Mouse (Mus musculus) midbrain, embryonic 14.5 days (tissue): ENCODE results near the gene Zfp219. TPM values are rescaled to one million over a fixed set of nuclear protein-coding genes. Genes with fewer than 3 reads are reported as not detected.

Experiments used
- ATAC-seq: fragments of 200-750 bp; cut with Nextera tagmentation; 2 replicates; pipeline ENCODE4 v1.8.0; 2017; ENCODE audit warnings: moderate number of reproducible peaks, moderate library complexity; ENCODE audit not compliant: low FRiP score, low TSS enrichment
- DNase-seq: peaks from one replicate; pipeline ENCODE4 v3.0.0-alpha.2; 2015
- H3K27ac ChIP-seq: fragments of 300-500 bp; sonication (generic); replicated peaks from 2 replicates; pipeline ENCODE4 v1.5.1; 2014; ENCODE audit warnings: mild to moderate bottlenecking, low read depth, low read length, moderate library complexity
- H3K27me3 ChIP-seq: fragments of 300-500 bp; sonication (generic); 2 replicates; pipeline ENCODE4 v1.6.1; 2014; ENCODE audit warnings: low read length, control low read depth, mixed read lengths; ENCODE audit not compliant: control insufficient read depth, insufficient read depth
- H3K36me3 ChIP-seq: fragments of 300-500 bp; sonication (generic); 2 replicates; pipeline ENCODE4 v1.6.1; 2014; ENCODE audit warnings: low read length, control low read depth; ENCODE audit not compliant: control insufficient read depth, insufficient read depth
- H3K4me1 ChIP-seq: fragments of 300-500 bp; sonication (generic); 2 replicates; pipeline ENCODE4 v1.6.1; 2014; ENCODE audit warnings: mild to moderate bottlenecking, antibody characterized with exemption, low read length, control low read depth; ENCODE audit not compliant: control insufficient read depth, insufficient read depth
- H3K4me2 ChIP-seq: fragments of 300-500 bp; sonication (generic); 2 replicates; pipeline ENCODE4 v1.6.1; 2014; ENCODE audit warnings: mild to moderate bottlenecking, low read length, moderate library complexity
- H3K4me3 ChIP-seq: fragments of 300-500 bp; sonication (generic); replicated peaks from 2 replicates; pipeline ENCODE4 v1.5.1; 2014; ENCODE audit warnings: low read depth, low read length
- H3K9ac ChIP-seq: fragments of 300-500 bp; sonication (generic); replicated peaks from 2 replicates; pipeline ENCODE4 v1.6.1; 2014; ENCODE audit warnings: mild to moderate bottlenecking, low read length, moderate library complexity
- H3K9me3 ChIP-seq: fragments of 300-500 bp; sonication (generic); 2 replicates; pipeline ENCODE4 v1.6.1; 2016; ENCODE audit warnings: low read length, control low read depth, mixed read lengths; ENCODE audit not compliant: control insufficient read depth
- WGBS: fragments of 180-500 bp; shearing (Covaris S2); extraction: QIAGEN DNeasy Blood & Tissue Kit; methylation state at CpG from one replicate; pipeline ENCODE4 v1.1.7; 2014; 5-methylcytosine and 5-hydroxymethylcytosine counted together
- polyA plus RNA-seq: library from polyadenylated mRNA; unstranded; fragments of >200 nt; fragmentation: Nextera tagmentation; extraction: Ambion mirVana; gene quantifications from 2 replicates; pipeline ENCODE4 v1.2.1, GENCODE M21; 2014

The Zfp219 gene
- polyA plus RNA-seq, 1 experiment from 2014 or later = 46.9 TPM

DNA sequence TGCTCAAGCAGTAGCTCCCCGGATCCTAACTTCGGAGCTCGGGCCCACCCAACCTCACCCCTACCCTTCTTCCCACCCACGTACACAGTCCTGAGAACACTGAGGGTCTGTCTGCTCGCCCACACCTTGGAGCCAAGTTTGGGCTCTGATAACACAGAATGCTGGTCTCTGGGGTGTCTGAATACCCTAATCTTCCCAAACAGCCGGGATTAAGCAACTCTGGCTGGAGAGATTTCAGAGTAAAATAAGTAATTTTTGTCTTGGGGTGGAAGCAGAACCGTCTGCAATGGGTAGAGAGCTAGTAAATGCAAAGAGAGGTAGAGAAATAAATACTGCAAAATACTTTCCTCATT lies 34.4 kb downstream of the Zfp219 start:
- Histone ChIP-seq H3K36me3 (peaks cover 38% of the 10 kb centered on the region), H3K4me2 (peak overlapping the region; percentile 83), H3K9me3 (no peaks in the 10 kb centered on the region), H3K4me1 (peaks cover 26% of the 10 kb centered on the region), H3K27me3 (no peaks in the 10 kb centered on the region), H3K27ac (peak overlapping the region; percentile 91), H3K9ac (peak overlapping the region; percentile 78), H3K4me3 (peak overlapping the region; percentile 80)
- DNase-seq (no peak), ATAC-seq (no peak)
- WGBS = 2% methylated on average over 7 of the region's 7 CpGs

DNA sequence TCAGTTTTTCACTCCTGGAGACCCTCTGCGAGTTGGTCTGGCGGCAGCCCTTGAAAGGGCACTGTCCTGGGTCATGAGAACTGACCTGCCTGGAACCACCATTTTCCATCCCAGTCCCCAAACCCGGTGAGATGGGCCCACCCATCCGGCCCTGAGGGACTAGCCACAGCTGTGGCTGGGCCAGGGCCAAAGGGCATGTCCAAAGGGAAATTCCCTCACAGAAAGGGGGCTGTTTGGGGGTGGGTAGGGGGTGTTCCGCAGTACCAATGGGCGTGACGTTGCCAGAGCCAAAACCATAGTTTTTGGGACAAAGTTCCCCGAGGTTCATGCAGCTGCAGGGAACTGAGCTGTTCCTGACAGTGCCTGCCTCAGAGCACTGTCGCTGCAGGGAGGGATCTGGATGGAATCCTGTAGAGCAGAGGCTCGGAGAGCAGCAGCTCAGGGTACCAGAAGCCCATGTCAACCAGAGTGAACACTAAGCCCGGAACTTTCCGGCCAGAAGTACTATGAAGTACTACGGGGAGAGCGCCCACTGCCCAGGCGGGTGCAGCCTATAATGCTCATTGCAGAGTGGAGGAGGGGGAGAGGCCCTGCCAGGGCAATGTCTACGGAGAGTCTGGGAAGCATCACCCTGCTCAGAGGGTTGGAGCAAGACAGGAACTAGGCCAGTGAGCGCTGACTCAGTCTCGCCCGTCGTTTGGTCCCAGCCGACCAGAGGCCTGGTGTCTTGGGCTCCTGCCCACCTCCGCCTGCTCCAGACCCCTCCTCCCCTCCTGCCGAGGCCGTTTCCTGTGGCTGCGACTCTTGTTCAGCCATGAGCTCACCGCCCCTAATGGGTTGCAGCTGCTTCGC lies 35.0 kb downstream of the Zfp219 start:
- peak overlapping the region; percentile 91 for H3K27ac ChIP-seq
- H3K4me3 ChIP-seq = peak overlapping the region; percentile 80
- peaks cover 32% of the 10 kb centered on the region for H3K36me3 ChIP-seq
- H3K4me1 ChIP-seq = peaks cover 26% of the 10 kb centered on the region
- ATAC-seq = peak; percentile 37
- peak overlapping the region; percentile 78 for H3K9ac ChIP-seq
- under 1% methylated on average over 27 of the region's 27 CpGs for WGBS
- H3K27me3 ChIP-seq = no peaks in the 10 kb centered on the region
- H3K4me2 ChIP-seq = peak overlapping the region; percentile 83
- no peaks in the 10 kb centered on the region for H3K9me3 ChIP-seq
- DNase-seq = peak; percentile 73

DNA sequence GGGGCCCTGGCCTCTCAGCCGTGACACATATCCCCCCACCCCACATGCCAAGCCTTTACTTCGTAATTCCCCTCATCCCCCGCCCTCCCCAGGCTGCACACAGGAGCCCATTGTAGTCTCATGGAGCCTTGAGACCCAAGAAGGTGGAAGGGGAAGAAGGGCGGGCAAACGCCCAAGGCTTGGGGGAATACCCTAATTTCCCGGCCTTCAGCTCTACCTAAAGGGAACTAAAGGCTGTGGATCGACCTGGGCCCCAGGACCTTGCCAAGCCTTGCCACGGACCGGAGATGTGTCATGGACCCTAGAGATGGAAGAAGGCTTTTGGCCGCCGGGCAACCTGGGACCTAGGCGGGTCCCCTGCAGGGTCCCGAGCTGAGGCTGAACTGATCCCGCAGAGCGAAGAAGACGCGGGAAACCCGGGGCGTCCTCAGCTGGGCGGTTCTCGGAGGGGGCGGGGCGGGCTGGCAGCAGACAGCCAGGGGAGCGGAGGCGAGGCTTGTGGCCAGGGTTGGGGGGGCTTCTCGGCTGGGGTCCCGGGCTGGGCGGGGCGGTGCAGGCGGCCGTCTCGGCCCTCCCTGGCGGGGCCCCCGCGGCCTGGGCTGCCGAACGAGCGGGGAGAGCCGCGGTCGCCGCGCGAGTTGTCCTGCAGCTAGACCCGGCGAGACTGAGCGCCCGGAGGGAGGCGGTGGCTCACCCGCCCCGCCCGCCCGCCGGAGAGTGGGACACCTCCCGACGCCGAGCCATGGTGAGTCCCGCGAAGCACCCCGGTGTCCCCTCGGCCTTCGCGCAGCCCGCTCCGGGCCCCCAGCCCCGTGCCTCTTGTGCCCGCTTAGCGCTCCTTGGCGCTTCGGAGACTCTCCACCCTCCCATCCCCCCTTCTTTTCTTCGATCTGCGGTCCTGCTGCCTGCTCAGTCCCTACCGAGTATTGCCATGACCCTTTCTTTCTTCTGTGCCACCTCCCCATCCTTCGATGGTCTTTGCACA lies 36.0 kb downstream of the Zfp219 start, which contains the start of gene Arhgef40:
Gene Arhgef40 (plus strand): TSS at position 473 of the 985 bp plus-strand sequence.
- Histone ChIP-seq H3K4me2 (peak within 1 kb of the TSS; percentile 83), H3K4me3 (peak within 1 kb of the TSS; percentile 80), H3K27me3 (no peaks in the 10 kb centered on the region), H3K27ac (peak within 1 kb of the TSS; percentile 91), H3K9me3 (no peaks in the 10 kb centered on the region), H3K4me1 (peaks cover 26% of the 10 kb centered on the region), H3K9ac (peak within 1 kb of the TSS; percentile 78), H3K36me3 (peaks cover 22% of the 10 kb centered on the region)
- 1% methylated on average over 65 of the region's 74 CpGs for WGBS
- DNase-seq (peak; percentile 91), ATAC-seq (peak; percentile 91)

DNA sequence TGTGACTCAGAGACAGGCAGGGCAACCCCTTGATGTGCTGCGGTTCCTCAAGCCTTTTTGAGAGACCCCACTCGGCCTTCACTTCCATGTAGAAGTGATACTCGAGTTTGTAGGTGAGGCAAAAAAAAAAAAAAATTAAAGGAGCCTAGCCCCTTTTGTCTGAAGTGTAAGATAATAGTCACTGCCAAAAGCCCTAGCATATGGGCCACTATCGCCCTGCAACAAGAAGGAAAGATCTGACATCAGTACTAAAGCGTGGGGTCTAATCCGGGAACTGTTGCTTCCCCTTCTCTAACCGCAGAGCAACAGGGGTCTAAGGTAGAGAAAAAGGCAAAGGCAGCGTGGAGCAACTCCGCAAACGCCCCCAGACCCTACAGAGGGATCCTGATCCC lies 36.7 kb downstream of the Zfp219 start:
- Histone ChIP-seq H3K9ac (peak overlapping the region; percentile 78), H3K4me2 (peak overlapping the region; percentile 83), H3K27ac (peak overlapping the region; percentile 91), H3K36me3 (peaks cover 16% of the 10 kb centered on the region), H3K27me3 (no peaks in the 10 kb centered on the region), H3K4me3 (peak overlapping the region; percentile 80), H3K4me1 (peaks cover 21% of the 10 kb centered on the region), H3K9me3 (no peaks in the 10 kb centered on the region)
- WGBS = 5% methylated on average over 10 of the region's 10 CpGs
- ATAC-seq (0 out of 2 replicates have a peak, but pooled peaks have one; percentile 0), DNase-seq (no peak)

DNA sequence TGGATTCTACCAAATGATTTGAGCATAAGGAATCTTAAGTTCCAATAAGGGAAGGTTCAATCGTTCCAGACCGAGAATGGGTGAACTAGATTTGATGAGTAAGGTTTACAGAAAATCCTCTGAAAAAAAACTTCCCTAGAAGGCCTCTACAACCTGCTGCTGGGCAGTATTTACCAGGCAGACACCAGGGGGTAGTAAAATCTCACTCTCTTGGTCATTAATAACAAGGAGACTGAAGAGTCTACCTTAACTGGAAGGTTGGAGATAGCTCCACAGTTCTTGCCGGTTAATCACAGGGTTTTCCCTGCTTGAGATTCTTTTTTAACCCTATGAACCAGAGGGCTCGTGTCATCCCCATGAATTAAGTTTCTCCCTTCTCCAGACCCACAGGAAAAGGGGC lies 37.3 kb downstream of the Zfp219 start:
- ATAC-seq = no peak
- peaks cover 12% of the 10 kb centered on the region; the same call in 1 of the 2 replicates for H3K36me3 ChIP-seq
- 65% methylated on average over 4 of the region's 4 CpGs for WGBS
- no peaks in the 10 kb centered on the region for H3K27me3 ChIP-seq
- H3K4me2 ChIP-seq = peak overlapping the region; percentile 83
- no peak overlapping the region for H3K9ac ChIP-seq
- peaks cover 20% of the 10 kb centered on the region for H3K4me1 ChIP-seq
- DNase-seq = peak; percentile 29
- H3K4me3 ChIP-seq = no peak overlapping the region
- H3K27ac ChIP-seq = no peak overlapping the region
- H3K9me3 ChIP-seq = no peaks in the 10 kb centered on the region

DNA sequence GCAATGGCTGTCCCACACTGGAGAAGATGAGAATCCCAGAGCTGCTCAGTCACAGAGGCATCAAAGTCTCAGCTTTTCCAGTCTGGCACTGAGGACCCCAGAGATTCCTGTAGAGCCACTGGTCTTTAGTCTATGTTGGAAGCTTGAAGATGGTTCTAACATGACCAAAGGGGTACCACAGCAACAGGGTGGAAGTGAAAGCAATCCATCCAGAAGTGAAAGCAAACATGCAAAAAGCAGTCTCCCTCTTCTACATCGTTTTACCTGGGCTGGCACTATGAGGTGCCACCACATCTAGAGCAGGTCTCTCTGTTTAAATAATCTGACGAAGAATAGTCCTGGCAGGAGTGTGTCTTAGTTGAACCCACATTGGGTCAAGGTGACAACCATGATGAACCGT lies 41.3 kb downstream of the Zfp219 start:
- no peak overlapping the region for H3K4me2 ChIP-seq
- H3K4me3 ChIP-seq = no peak overlapping the region
- peaks cover 5% of the 10 kb centered on the region; the same call in 1 of the 2 replicates for H3K4me1 ChIP-seq
- H3K9ac ChIP-seq = no peak overlapping the region
- no peak for ATAC-seq
- H3K9me3 ChIP-seq = no peaks in the 10 kb centered on the region
- H3K36me3 ChIP-seq = no peaks in the 10 kb centered on the region
- no peaks in the 10 kb centered on the region for H3K27me3 ChIP-seq
- H3K27ac ChIP-seq = no peak overlapping the region
- DNase-seq = no peak
- WGBS = 89% methylated on average over 3 of the region's 3 CpGs

DNA sequence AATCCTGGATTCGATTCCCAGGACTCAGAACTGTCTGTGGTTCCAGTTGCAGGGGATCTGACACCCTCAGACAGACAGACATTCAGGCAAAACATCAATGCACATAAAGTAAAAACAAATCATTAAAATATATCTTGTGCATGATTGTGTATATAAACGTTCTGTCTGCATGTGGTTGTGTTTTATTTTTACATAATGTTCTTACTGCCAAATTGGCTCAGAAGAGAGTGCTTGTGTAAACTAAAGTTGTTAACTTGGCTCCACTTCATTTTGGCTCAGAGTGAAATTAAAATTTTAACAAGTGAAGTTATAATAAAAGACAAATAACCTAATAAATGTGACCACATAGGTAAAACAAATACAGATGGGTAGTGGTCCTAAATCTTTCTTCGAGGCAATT lies 53.1 kb downstream of the Zfp219 start:
- WGBS = 90% methylated on average over 3 of the region's 3 CpGs

DNA sequence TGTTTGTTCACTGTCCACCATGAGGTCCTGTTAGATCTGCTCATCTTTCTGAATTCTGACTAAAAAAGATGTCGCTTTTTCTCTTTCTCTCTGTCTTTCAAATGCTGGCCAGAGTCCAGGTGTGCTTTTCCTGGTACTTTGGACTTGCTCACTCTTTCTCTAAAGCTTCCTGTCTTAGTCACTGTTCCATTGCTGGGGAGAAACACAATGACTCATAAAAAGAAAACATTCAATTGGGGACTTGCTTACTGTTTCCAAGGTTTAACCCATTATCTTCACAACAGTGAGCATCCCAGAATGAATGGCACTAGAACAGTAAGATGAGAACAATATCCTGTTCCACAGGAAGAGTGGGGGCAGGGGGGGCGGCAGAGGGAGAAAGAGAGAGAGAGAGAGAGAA lies 60.2 kb downstream of the Zfp219 start:
- no peak overlapping the region for H3K9ac ChIP-seq
- H3K9me3 ChIP-seq = 0 out of 2 replicates have a peak, but pooled peaks cover 3% of the 10 kb centered on the region
- WGBS = 88% methylated on average over 2 of the region's 2 CpGs
- no peak overlapping the region for H3K27ac ChIP-seq
- DNase-seq (no peak), ATAC-seq (no peak)
- H3K36me3 ChIP-seq = no peaks in the 10 kb centered on the region
- H3K4me2 ChIP-seq = no peak overlapping the region
- no peaks in the 10 kb centered on the region for H3K4me1 ChIP-seq
- H3K27me3 ChIP-seq = no peaks in the 10 kb centered on the region
- H3K4me3 ChIP-seq = no peak overlapping the region

More for the DNA sequence above, 53.1 kb downstream of the Zfp219 start:
- ATAC-seq (no peak), DNase-seq (no peak)
- no peak overlapping the region for H3K4me3 ChIP-seq
- H3K4me1 ChIP-seq = no peaks in the 10 kb centered on the region
- H3K27me3 ChIP-seq = no peaks in the 10 kb centered on the region
- no peak overlapping the region for H3K27ac ChIP-seq
- H3K4me2 ChIP-seq = no peak overlapping the region
- no peaks in the 10 kb centered on the region for H3K9me3 ChIP-seq
- no peak overlapping the region for H3K9ac ChIP-seq
- no peaks in the 10 kb centered on the region for H3K36me3 ChIP-seq
